Mouse (Mus musculus) embryonic fibroblast, embryonic 13.5 days (primary cell): ENCODE data around the gene Rora.

ENCODE experiments used
- CTCF ChIP-seq: IDR thresholded peaks from 2 replicates; pipeline ENCODE4 v1.5.1; 2011; ENCODE audit warnings: mild to moderate bottlenecking, control low read depth, low read length, moderate library complexity, borderline replicate concordance; ENCODE audit not compliant: insufficient read depth
- POLR2A ChIP-seq: IDR thresholded peaks from 2 replicates; pipeline ENCODE4 v1.6.1; 2011; ENCODE audit warnings: low read depth, mild to moderate bottlenecking, control low read depth, low read length, moderate library complexity

- TF ChIP-seq CTCF (no peak), POLR2A (no peak)
These were observed 252.8 kb downstream of the Rora start for GRCm38 (mm10) chr9:68906361-68906883.
